Mouse (Mus musculus): ENCODE measurements around the gene Thrb. TPM values are rescaled to one million over a fixed set of nuclear protein-coding genes. Genes with fewer than 3 reads are reported as not detected.

Gene Thrb
- polyA plus RNA-seq, 1 experiment from 2014 or later, result 2.6 TPM

GRCm38 (mm10) chr14:17742902-17743712 lies 83.0 kb downstream of the Thrb start:
- Histone ChIP-seq H3K9ac (no peak overlapping the region), H3K27ac (no peak overlapping the region), H3K4me1 (peaks cover 11% of the 10 kb centered on the region), H3K4me2 (no peak overlapping the region), H3K27me3 (no peaks in the 10 kb centered on the region), H3K36me3 (no peaks in the 10 kb centered on the region), H3K4me3 (no peak overlapping the region), H3K9me3 (no peaks in the 10 kb centered on the region)
- WGBS, result 52% methylated on average over 9 of the region's 9 CpGs
- no peak for ATAC-seq (ENCODE audit: insufficient number of reproducible peaks, insufficient read depth, low FRiP score, low TSS enrichment, low read depth)

GRCm38 (mm10) chr14:17743713-17744158 lies 83.7 kb downstream of the Thrb start:
- peaks cover 11% of the 10 kb centered on the region for H3K4me1 ChIP-seq
- no peak overlapping the region for H3K4me3 ChIP-seq
- H3K9ac ChIP-seq, result no peak overlapping the region
- no peak for ATAC-seq (ENCODE audit: insufficient number of reproducible peaks, insufficient read depth, low FRiP score, low TSS enrichment, low read depth)
- no peak overlapping the region for H3K27ac ChIP-seq
- 73% methylated on average over 2 of the region's 2 CpGs for WGBS
- H3K27me3 ChIP-seq, result no peaks in the 10 kb centered on the region
- H3K9me3 ChIP-seq, result no peaks in the 10 kb centered on the region
- H3K36me3 ChIP-seq, result no peaks in the 10 kb centered on the region
- no peak overlapping the region for H3K4me2 ChIP-seq

GRCm38 (mm10) chr14:17747922-17748321 lies 87.9 kb downstream of the Thrb start:
- no peak overlapping the region for H3K4me2 ChIP-seq
- no peak overlapping the region for H3K27ac ChIP-seq
- no peaks in the 10 kb centered on the region for H3K36me3 ChIP-seq
- ATAC-seq (ENCODE audit: insufficient number of reproducible peaks, insufficient read depth, low FRiP score, low TSS enrichment, low read depth), result no peak
- H3K9ac ChIP-seq, result no peak overlapping the region
- no peak overlapping the region for H3K4me3 ChIP-seq
- peaks cover 17% of the 10 kb centered on the region for H3K4me1 ChIP-seq
- H3K27me3 ChIP-seq, result no peaks in the 10 kb centered on the region
- 67% methylated on average over 3 of the region's 3 CpGs for WGBS
- H3K9me3 ChIP-seq, result no peaks in the 10 kb centered on the region

GRCm38 (mm10) chr14:17748945-17749344 lies 88.9 kb downstream of the Thrb start:
- Histone ChIP-seq H3K4me2 (no peak overlapping the region), H3K4me1 (peaks cover 13% of the 10 kb centered on the region), H3K27me3 (no peaks in the 10 kb centered on the region), H3K27ac (no peak overlapping the region), H3K4me3 (no peak overlapping the region), H3K9me3 (no peaks in the 10 kb centered on the region), H3K36me3 (no peaks in the 10 kb centered on the region), H3K9ac (no peak overlapping the region)
- no peak for ATAC-seq (ENCODE audit: insufficient number of reproducible peaks, insufficient read depth, low FRiP score, low TSS enrichment, low read depth)

GRCm38 (mm10) chr14:17751911-17752310 lies 91.8 kb downstream of the Thrb start:
- 0 out of 2 replicates have a peak overlapping the region, but pooled peaks have one; percentile 4 for H3K27ac ChIP-seq
- no peak overlapping the region for H3K9ac ChIP-seq
- H3K4me1 ChIP-seq, result peaks cover 13% of the 10 kb centered on the region
- no peak for ATAC-seq (ENCODE audit: insufficient number of reproducible peaks, insufficient read depth, low FRiP score, low TSS enrichment, low read depth)
- H3K4me3 ChIP-seq, result no peak overlapping the region
- 88% methylated on average over 1 of the region's 1 CpGs for WGBS
- H3K27me3 ChIP-seq, result no peaks in the 10 kb centered on the region
- no peak overlapping the region for H3K4me2 ChIP-seq
- no peaks in the 10 kb centered on the region for H3K9me3 ChIP-seq
- H3K36me3 ChIP-seq, result no peaks in the 10 kb centered on the region

- H3K27me3 ChIP-seq, result no peaks in the 10 kb centered on the region
- no peaks in the 10 kb centered on the region for H3K36me3 ChIP-seq
- no peak overlapping the region for H3K9ac ChIP-seq
- WGBS, result 88% methylated on average over 1 of the region's 1 CpGs
- H3K4me1 ChIP-seq, result peaks cover 13% of the 10 kb centered on the region
- no peaks in the 10 kb centered on the region for H3K9me3 ChIP-seq
- no peak for ATAC-seq (ENCODE audit: insufficient number of reproducible peaks, insufficient read depth, low FRiP score, low TSS enrichment, low read depth)
- no peak overlapping the region for H3K4me2 ChIP-seq
- no peak overlapping the region for H3K27ac ChIP-seq
- H3K4me3 ChIP-seq, result no peak overlapping the region
These were observed 93.4 kb downstream of the Thrb start for GRCm38 (mm10) chr14:17753429-17753828.

- no peak overlapping the region for H3K9ac ChIP-seq
- no peaks in the 10 kb centered on the region for H3K9me3 ChIP-seq
- no peaks in the 10 kb centered on the region for H3K27me3 ChIP-seq
- H3K27ac ChIP-seq, result no peak overlapping the region
- H3K4me1 ChIP-seq, result peaks cover 7% of the 10 kb centered on the region
- no peak overlapping the region for H3K4me3 ChIP-seq
- H3K4me2 ChIP-seq, result no peak overlapping the region
- ATAC-seq (ENCODE audit: insufficient number of reproducible peaks, insufficient read depth, low FRiP score, low TSS enrichment, low read depth), result no peak
- H3K36me3 ChIP-seq, result no peaks in the 10 kb centered on the region
These were observed 96.7 kb downstream of the Thrb start for GRCm38 (mm10) chr14:17756732-17757131.

DNA sequence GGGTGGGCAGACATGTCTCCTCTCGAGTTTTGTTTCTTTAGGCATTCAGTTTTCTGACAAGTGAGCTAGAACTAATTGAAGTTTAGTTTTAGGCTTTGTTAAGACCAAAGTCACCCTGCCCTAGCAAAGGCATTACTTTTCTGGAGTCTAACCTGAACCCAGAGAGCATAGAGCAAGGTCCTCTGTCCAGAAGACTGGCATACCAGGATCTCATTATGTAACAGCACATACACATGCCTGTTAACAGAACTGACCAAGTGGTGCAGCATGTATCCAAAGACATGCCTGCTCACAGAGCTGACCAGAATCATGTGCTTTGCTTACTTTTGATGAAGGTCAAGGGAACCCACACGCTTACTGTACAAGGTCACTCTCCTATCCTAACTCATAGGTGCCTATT lies 107.9 kb downstream of the Thrb start:
- Histone ChIP-seq H3K27ac (no peak overlapping the region), H3K9ac (no peak overlapping the region), H3K27me3 (no peaks in the 10 kb centered on the region; the same call in 1 of the 2 replicates), H3K9me3 (no peaks in the 10 kb centered on the region), H3K4me3 (no peak overlapping the region), H3K4me1 (no peaks in the 10 kb centered on the region), H3K4me2 (no peak overlapping the region), H3K36me3 (no peaks in the 10 kb centered on the region)
- WGBS, result 57% methylated on average over 2 of the region's 2 CpGs
- no peak for ATAC-seq (ENCODE audit: insufficient number of reproducible peaks, insufficient read depth, low FRiP score, low TSS enrichment, low read depth)

GRCm38 (mm10) chr14:17774404-17774803 lies 114.3 kb downstream of the Thrb start:
- ATAC-seq (ENCODE audit: insufficient number of reproducible peaks, insufficient read depth, low FRiP score, low TSS enrichment, low read depth), result no peak
- Histone ChIP-seq H3K9ac (no peak overlapping the region), H3K9me3 (no peaks in the 10 kb centered on the region), H3K4me3 (no peak overlapping the region), H3K4me1 (no peaks in the 10 kb centered on the region), H3K27ac (no peak overlapping the region), H3K4me2 (no peak overlapping the region), H3K27me3 (no peaks in the 10 kb centered on the region; the same call in 1 of the 2 replicates), H3K36me3 (no peaks in the 10 kb centered on the region)
- WGBS, result 65% methylated on average over 2 of the region's 2 CpGs

GRCm38 (mm10) chr14:17781921-17782320 lies 121.9 kb downstream of the Thrb start:
- 22% methylated on average over 4 of the region's 4 CpGs for WGBS

DNA sequence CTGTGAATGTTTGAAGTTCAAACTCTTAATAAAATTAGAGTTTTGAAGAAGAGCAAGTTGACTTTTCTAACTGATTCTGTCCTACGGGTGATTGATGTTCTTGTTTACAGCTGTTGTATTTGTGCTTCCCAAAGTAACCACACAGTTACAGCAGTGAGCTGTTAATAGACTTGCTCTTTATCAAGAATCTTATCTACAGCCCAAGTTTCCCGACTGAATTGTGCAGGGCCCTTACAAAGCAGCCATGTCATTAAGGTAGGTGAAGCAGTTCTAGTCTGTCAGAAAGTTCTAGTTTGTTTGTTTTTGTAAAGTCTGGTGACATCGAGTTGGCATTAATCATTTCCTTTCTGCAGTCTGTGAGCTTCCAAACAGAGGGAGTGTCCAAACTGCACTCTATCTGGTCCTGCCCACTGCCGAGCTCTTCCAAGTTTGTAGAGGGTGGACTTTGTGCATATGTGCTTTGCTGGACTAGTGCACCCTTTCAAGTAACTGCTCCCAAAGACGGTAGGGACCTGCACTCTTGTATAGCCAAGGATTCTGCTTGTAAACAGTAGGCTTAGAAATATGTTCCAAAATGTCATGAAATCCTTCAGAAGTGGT lies 124.2 kb downstream of the Thrb start:
- H3K9ac ChIP-seq, result no peak overlapping the region
- no peak for ATAC-seq (ENCODE audit: insufficient number of reproducible peaks, insufficient read depth, low FRiP score, low TSS enrichment, low read depth)

More at GRCm38 (mm10) chr14:17781921-17782320, 121.9 kb downstream of the Thrb start:
- H3K9me3 ChIP-seq, result no peaks in the 10 kb centered on the region
- no peak overlapping the region for H3K4me3 ChIP-seq
- H3K27ac ChIP-seq, result no peak overlapping the region
- H3K27me3 ChIP-seq, result no peaks in the 10 kb centered on the region; the same call in 1 of the 2 replicates
- H3K9ac ChIP-seq, result no peak overlapping the region
- H3K36me3 ChIP-seq, result no peaks in the 10 kb centered on the region
- no peak overlapping the region for H3K4me2 ChIP-seq
- no peak for ATAC-seq (ENCODE audit: insufficient number of reproducible peaks, insufficient read depth, low FRiP score, low TSS enrichment, low read depth)
- peaks cover 7% of the 10 kb centered on the region; the same call in 1 of the 2 replicates for H3K4me1 ChIP-seq

DNA sequence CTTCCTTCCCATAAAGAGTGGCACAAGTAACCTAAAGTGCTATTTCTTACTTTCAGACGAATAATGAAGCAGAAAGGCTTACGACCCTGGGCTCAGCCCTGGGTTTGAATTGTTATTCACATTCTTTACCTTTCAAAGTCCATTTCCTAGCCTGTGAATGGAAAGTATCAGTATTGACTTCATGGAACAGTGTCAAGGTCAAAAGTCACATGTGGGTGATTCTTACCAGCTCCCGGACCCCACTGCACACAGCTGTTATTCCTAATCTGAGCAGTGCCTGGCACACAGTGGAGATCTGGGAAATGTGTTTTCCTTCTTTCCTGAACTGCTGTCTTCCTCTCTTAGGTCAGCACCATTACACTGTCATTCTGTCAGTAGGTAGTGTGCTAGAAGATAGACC lies 125.3 kb downstream of the Thrb start:
- 25% methylated on average over 3 of the region's 3 CpGs for WGBS
- ATAC-seq (ENCODE audit: insufficient number of reproducible peaks, insufficient read depth, low FRiP score, low TSS enrichment, low read depth), result no peak
- Histone ChIP-seq H3K36me3 (no peaks in the 10 kb centered on the region), H3K4me3 (no peak overlapping the region), H3K9me3 (no peaks in the 10 kb centered on the region), H3K9ac (no peak overlapping the region), H3K4me1 (peaks cover 13% of the 10 kb centered on the region), H3K27ac (no peak overlapping the region), H3K27me3 (no peaks in the 10 kb centered on the region; the same call in 1 of the 2 replicates), H3K4me2 (no peak overlapping the region)

More for the DNA sequence above, 124.2 kb downstream of the Thrb start:
- Histone ChIP-seq H3K27me3 (no peaks in the 10 kb centered on the region; the same call in 1 of the 2 replicates), H3K9me3 (no peaks in the 10 kb centered on the region), H3K4me2 (no peak overlapping the region), H3K4me3 (no peak overlapping the region), H3K4me1 (peaks cover 13% of the 10 kb centered on the region), H3K27ac (no peak overlapping the region), H3K36me3 (no peaks in the 10 kb centered on the region)
- WGBS, result 55% methylated on average over 5 of the region's 5 CpGs

Data from embryonic facial prominence, embryonic 13.5 days (tissue).